Mouse (Mus musculus) cortical plate, adult 2 months (tissue): ENCODE measurements around the gene Spata7.

Experiments
- CTCF ChIP-seq: fragments of 200-500 bp; IDR thresholded peaks from 2 replicates; pipeline ENCODE4 v1.5.1; 2011; ENCODE audit warnings: mild to moderate bottlenecking, control low read depth, low read length; ENCODE audit not compliant: insufficient read depth; ENCODE audit errors: extremely low read depth
- POLR2A ChIP-seq: fragments of 200-500 bp; IDR thresholded peaks from 2 replicates; pipeline ENCODE4 v1.6.1; 2011; ENCODE audit warnings: mild to moderate bottlenecking, low read length, control low read depth; ENCODE audit not compliant: insufficient read depth; ENCODE audit errors: extremely low read depth

- TF ChIP-seq CTCF (no peak), POLR2A (no peak)
Observed at GRCm38 (mm10) chr12:98679906-98680305, 51.9 kb downstream of the Spata7 start.
